Mouse (Mus musculus) G1E (cell line): ENCODE data around the gene Mst1.
A peak's percentile ranks its signal among the peaks of the same experiment; 100 is the strongest.

Experiments
- CTCF ChIP-seq: IDR thresholded peaks from 2 replicates; pipeline ENCODE4 v1.5.1; 2012; ENCODE audit warnings: low read depth, low read length, inconsistent platforms, mixed read lengths
- GATA1 ChIP-seq: IDR thresholded peaks from 2 replicates; pipeline ENCODE4 v1.6.1; 2012; ENCODE audit warnings: borderline replicate concordance, low read length, inconsistent platforms, mixed read lengths
- POLR2AphosphoS5 ChIP-seq: IDR thresholded peaks from 2 replicates; pipeline ENCODE4 v1.6.1; 2012; ENCODE audit warnings: low read depth, low read length, inconsistent platforms; ENCODE audit not compliant: insufficient replicate concordance
- TAL1 ChIP-seq: conservative IDR thresholded peaks from 2 replicates; pipeline ENCODE4 v1.6.1; 2012; ENCODE audit warnings: low read depth, low read length, inconsistent platforms, mixed read lengths

DNA sequence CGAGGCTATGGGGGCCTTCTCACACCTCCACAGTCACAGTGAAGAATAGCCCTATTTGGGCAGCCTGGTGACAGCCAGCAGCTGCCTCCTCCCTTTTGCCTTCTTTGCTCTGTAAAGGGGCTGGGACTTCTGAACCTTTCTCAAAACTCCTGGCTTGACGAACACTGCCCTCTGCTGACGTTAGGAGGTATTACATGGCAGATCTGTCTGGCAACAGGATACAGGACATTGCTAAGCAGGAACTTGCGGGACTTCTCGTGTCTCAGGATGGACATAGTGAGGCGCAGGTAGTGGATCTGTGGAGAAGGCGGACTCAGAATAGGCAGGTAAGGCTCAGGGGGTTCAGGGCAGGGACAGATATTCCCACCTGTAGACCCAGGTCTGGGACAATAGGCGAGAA is 12.3 kb upstream of the Mst1 start:
- TF ChIP-seq CTCF (peak; percentile 99), TAL1 (no peak), GATA1 (no peak), POLR2AphosphoS5 (no peak)
